Mouse (Mus musculus) MEL (cell line): ENCODE results near the gene Gm3435. TPM values are rescaled to one million over a fixed set of nuclear protein-coding genes. Genes with fewer than 3 reads are reported as not detected.
A peak's percentile ranks its signal among the peaks of the same experiment; 100 is the strongest.
"Not testable (repeated sequence)": the region's sequence is repeated elsewhere in the genome, so short reads cannot be mapped to it uniquely, and the experiment has no call there.

ENCODE experiments used
- DNase-seq: peaks from one replicate; pipeline ENCODE4 v3.0.0; 2011; ENCODE audit warnings: low read depth, low spot score
- H3K27ac ChIP-seq: 2 replicates; pipeline ENCODE4 v1.5.1; 2012; ENCODE audit warnings: low read depth, mild to moderate bottlenecking, control low read depth, low read length, moderate library complexity; ENCODE audit not compliant: control insufficient read depth
- H3K27me3 ChIP-seq, 2 experiments: fragments of 150-350 bp in 1 of 2; sonication (generic) in 1 of 2; 2 replicates each; pipeline ENCODE4 v1.6.1; 2012; ENCODE audit warnings: low read length in 2 of 2, mild to moderate bottlenecking in 2 of 2, improper control_type of control experiment in 1 of 2, moderate library complexity in 1 of 2; ENCODE audit not compliant: insufficient read depth in 2 of 2, control insufficient read depth in 1 of 2
- H3K36me3 ChIP-seq, 2 experiments: 2 replicates each; pipeline ENCODE4 v1.6.1; 2012 to 2014; ENCODE audit warnings: low read length in 2 of 2, improper control_type of control experiment in 1 of 2, inconsistent platforms in 1 of 2, mild to moderate bottlenecking in 1 of 2; ENCODE audit not compliant: insufficient read depth in 2 of 2, control insufficient read depth in 1 of 2
- H3K4me1 ChIP-seq, 2 experiments: fragments of 150-350 bp in 1 of 2; sonication (generic) in 1 of 2; 2 replicates each; pipeline ENCODE4 v1.6.1; 2012; ENCODE audit warnings: low read length in 2 of 2, improper control_type of control experiment in 1 of 2, mild to moderate bottlenecking in 1 of 2; ENCODE audit not compliant: insufficient read depth in 2 of 2, control insufficient read depth in 1 of 2
- H3K4me3 ChIP-seq, 2 experiments: fragments of 150-350 bp in 1 of 2; sonication (generic) in 1 of 2; 2 replicates each; pipeline ENCODE4 v1.5.1; 2012; ENCODE audit warnings: low read depth in 2 of 2, low read length in 2 of 2, mild to moderate bottlenecking in 2 of 2, moderate library complexity in 2 of 2, control low read depth in 1 of 2, improper control_type of control experiment in 1 of 2; ENCODE audit not compliant: control insufficient read depth in 1 of 2, insufficient read depth in 1 of 2
- H3K79me2 ChIP-seq: 2 replicates; pipeline ENCODE4 v1.6.1; 2012; ENCODE audit warnings: mild to moderate bottlenecking, low read length, moderate library complexity; ENCODE audit not compliant: control insufficient read depth, poor library complexity, insufficient read depth
- H3K9ac ChIP-seq: 2 replicates; pipeline ENCODE4 v1.6.1; 2012; ENCODE audit warnings: low read depth, mild to moderate bottlenecking, control low read depth, low read length, moderate library complexity; ENCODE audit not compliant: control insufficient read depth, poor library complexity, severe bottlenecking
- H3K9me3 ChIP-seq: fragments of 150-350 bp; sonication (generic); replicated peaks from 2 replicates; pipeline ENCODE4 v1.6.1; 2012; ENCODE audit warnings: mild to moderate bottlenecking, low read length, improper control_type of control experiment, moderate library complexity; ENCODE audit not compliant: insufficient read depth
- CHD1 ChIP-seq: IDR thresholded peaks from 2 replicates; pipeline ENCODE4 v1.6.1; 2012; ENCODE audit warnings: low read depth, mild to moderate bottlenecking, inconsistent platforms, low read length, improper control_type of control experiment
- HCFC1 ChIP-seq: IDR thresholded peaks from 2 replicates; pipeline ENCODE4 v1.6.1; 2012; ENCODE audit warnings: low read depth, mild to moderate bottlenecking, inconsistent platforms, low read length, improper control_type of control experiment, moderate library complexity
- POLR2A ChIP-seq, 2 experiments: IDR thresholded peaks; 2 replicates each; pipeline ENCODE4 v1.6.1; 2011 to 2012; ENCODE audit warnings: low read length in 2 of 2, mild to moderate bottlenecking in 2 of 2, control low read depth in 1 of 2, improper control_type of control experiment in 1 of 2, low read depth in 1 of 2, moderate library complexity in 1 of 2; ENCODE audit not compliant: control insufficient read depth in 1 of 2, insufficient read depth in 1 of 2, poor library complexity in 1 of 2
- TBP ChIP-seq: IDR thresholded peaks from 2 replicates; pipeline ENCODE4 v1.8.0; 2011; ENCODE audit warnings: low read depth, low read length, improper control_type of control experiment
- polyA plus RNA-seq, 2 experiments: library from polyadenylated mRNA; stranded (reverse) in 1 of 2; unstranded in 1 of 2; fragments of >175 nt in 1 of 2; fragments of >200 nt in 1 of 2; gene quantifications; 2 replicates each; pipeline versions ENCODE4 v1.2.1 to v1.2.4; 2012; ENCODE audit warnings: low replicate concordance in 2 of 2, low read depth in 1 of 2; ENCODE audit not compliant: insufficient read length in 2 of 2, insufficient read depth in 1 of 2, missing spikeins in 1 of 2
- total RNA-seq: library from RNA; depleted of rRNA; stranded (reverse); fragments of 300-350 nt; gene quantifications from 2 replicates; pipeline ENCODE4 v1.2.3, GENCODE M21; 2012; rRNA removed

The Gm3435 gene
- total RNA-seq (2.3 and 3.6 TPM in 2 replicates), polyA plus RNA-seq (1 to 10 TPM in 1 of 2 experiments, not detected in 1; 1.1 TPM)

DNA sequence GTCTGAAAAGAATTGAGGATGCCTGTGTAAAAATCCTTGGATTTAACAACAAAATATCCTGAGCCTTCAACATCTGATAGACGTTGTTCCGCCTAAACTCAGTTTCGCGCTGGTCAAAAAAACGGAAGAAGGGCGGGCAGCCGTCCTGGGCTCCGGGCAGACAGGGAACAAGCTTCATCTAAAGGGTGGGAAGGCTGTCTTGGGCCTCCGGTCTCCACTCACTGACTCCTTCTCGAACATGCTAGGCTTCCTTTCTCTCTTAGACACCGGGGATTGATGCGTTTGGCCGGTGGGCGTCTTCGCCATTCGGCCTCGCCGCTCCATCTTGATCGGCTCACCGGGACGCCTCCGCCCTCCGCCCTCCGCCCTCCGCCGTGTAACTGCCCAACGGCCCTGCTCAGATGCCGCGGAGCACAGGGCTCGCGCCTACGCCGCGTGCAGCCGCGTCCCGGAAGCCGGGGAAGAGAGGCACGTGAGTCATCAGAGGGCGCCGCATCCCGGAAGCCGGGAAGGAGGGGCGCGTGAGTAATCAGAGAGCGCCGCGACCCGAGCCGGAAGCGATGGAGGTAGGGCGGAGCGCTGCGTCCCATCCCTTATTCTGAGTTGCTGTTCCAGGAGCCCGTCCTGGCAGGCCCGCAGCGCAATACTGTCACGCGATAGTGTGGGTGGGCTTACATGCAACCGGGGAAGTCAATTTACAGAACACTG is at the start of gene Gm3435:
TSS of gene Gm3435 (plus strand) at position 471 of the 708 bp plus-strand sequence.
- not testable (repeated sequence) for H3K4me1 ChIP-seq, H3K27me3 ChIP-seq, H3K36me3 ChIP-seq, H3K9me3 ChIP-seq, H3K9ac ChIP-seq, H3K79me2 ChIP-seq, H3K27ac ChIP-seq, DNase-seq, H3K4me3 ChIP-seq

GRCm38 (mm10) chr17:14960520-14960919 is 49.5 kb upstream of the Gm3435 start:
- H3K36me3 ChIP-seq = peaks cover 26 to 32% of the 10 kb centered on the region in 2 experiments
- no peaks in the 10 kb centered on the region for H3K27me3 ChIP-seq
- H3K79me2 ChIP-seq = peaks cover 36% of the 10 kb centered on the region
- H3K9me3 ChIP-seq = no peaks in the 10 kb centered on the region
- H3K27ac ChIP-seq = peak overlapping the region; percentile 67
- peak overlapping the region; percentile 71 to 99 for H3K4me3 ChIP-seq
- TF ChIP-seq HCFC1 (0 out of 2 replicates have a peak, but pooled peaks have one; percentile 7), CHD1 (0 out of 2 replicates have a peak, but pooled peaks have one; percentile 67), TBP (no peak)
- peak overlapping the region; percentile 98 for H3K9ac ChIP-seq
- peaks cover 9 to 20% of the 10 kb centered on the region in 2 experiments for H3K4me1 ChIP-seq
- DNase-seq = peak; percentile 68

GRCm38 (mm10) chr17:14960951-14961556 is 48.9 kb upstream of the Gm3435 start, which contains the start of gene Phf10:
Gene Phf10, minus strand, starts transcription at chr17:14961273.
- not testable (repeated sequence) for H3K27me3 ChIP-seq, H3K9me3 ChIP-seq
- TF ChIP-seq POLR2A (IDR thresholded peaks at IDR 0.05; ENCODE audit: control insufficient read depth in 1 of 2, insufficient read depth in 1 of 2, low read depth in 1 of 2, low read length in 2 of 2, poor library complexity in 1 of 2) = peak in 1 of 2 experiments; percentile 42; a peak in 1 of 4 replicates
- Histone ChIP-seq H3K4me3 (peak within 1 kb of the TSS; percentile 71 to 99), H3K36me3 (peaks cover 21 to 30% of the 10 kb centered on the region in 2 experiments), H3K4me1 (peaks cover 9 to 17% of the 10 kb centered on the region in 2 experiments), H3K79me2 (peaks cover 36% of the 10 kb centered on the region), H3K27ac (peak within 1 kb of the TSS; percentile 67), H3K9ac (peak within 1 kb of the TSS; percentile 98)
- peak; percentile 20 for DNase-seq

GRCm38 (mm10) chr17:14961557-14962154 is 48.3 kb upstream of the Gm3435 start:
- H3K4me1 ChIP-seq = peaks cover 9 to 16% of the 10 kb centered on the region in 2 experiments
- H3K4me3 ChIP-seq, H3K27ac ChIP-seq, H3K9ac ChIP-seq, H3K27me3 ChIP-seq, H3K9me3 ChIP-seq, DNase-seq: not testable (repeated sequence)
- H3K36me3 ChIP-seq = peaks cover 16 to 24% of the 10 kb centered on the region in 2 experiments
- H3K79me2 ChIP-seq = peaks cover 31% of the 10 kb centered on the region

DNA sequence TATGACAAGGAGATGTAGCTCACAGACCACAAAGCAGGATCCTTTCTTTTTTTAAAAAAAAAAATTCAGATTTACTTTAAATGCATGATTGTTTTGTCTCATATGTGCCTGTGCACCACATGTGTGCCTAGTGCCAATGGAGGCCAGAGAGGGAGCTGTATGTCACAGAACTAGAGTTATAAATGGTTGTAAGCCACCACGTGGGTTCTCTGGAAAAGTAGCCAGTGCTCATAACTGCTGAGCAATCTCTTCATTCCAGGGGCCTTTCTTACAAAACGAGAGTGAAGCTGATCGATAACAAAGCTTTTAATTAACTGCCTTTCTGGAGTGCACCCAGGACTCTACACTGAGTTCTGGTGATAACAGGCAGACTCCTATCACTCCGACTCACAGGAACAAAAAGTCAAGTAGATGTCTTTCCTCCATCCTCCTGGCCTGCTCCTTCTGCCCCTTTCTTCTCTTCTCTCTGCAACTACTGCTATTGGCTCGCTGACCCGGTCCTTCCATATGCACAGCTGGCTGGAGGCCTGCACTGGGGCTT is 41.5 kb upstream of the Gm3435 start:
- H3K36me3 ChIP-seq, DNase-seq, H3K4me1 ChIP-seq, H3K9me3 ChIP-seq, H3K27me3 ChIP-seq, H3K4me3 ChIP-seq, H3K27ac ChIP-seq, H3K79me2 ChIP-seq, H3K9ac ChIP-seq: not testable (repeated sequence)

DNA sequence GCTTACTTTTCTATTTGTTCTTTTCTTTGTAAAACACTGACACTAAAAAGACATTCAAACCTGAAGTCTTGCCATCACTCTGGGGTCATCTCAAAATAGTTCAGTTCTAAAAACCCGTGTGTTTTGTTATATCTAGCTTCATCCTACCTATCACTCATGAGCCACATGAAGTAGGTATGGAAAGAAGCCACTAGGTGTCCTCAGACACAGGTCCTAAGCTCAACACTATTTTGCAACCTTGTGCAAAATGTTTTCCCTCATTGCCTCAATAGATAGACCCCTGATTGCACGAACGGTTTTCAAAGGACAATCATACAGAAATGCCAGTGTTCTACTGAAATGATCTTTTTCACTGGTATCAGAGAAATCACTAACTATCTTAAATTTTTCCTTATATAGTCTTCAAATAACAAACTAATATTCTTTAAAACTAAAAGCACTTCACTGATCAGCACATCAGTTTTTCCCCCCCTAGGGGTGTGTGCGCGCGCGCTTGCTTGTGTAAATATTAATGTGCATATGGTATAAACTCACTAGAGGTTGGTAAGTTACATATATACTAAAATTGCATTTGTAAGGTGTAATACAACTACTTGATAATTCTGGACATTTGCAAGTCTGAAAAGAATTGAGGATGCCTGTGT is 32.1 kb upstream of the Gm3435 start:
- not testable (repeated sequence) for H3K27me3 ChIP-seq, DNase-seq
- H3K9ac ChIP-seq = peak overlapping the region; percentile 67

More for the DNA sequence above, 32.1 kb upstream of the Gm3435 start:
- not testable (repeated sequence) for H3K4me1 ChIP-seq, H3K36me3 ChIP-seq, H3K9me3 ChIP-seq, H3K79me2 ChIP-seq
- H3K27ac ChIP-seq = peak overlapping the region; percentile 72
- H3K4me3 ChIP-seq = peak overlapping the region; percentile 44 to 87; a peak in 3 of 4 replicates
